Mouse (Mus musculus): Measurements from ENCODE around the gene Wnt5b.

Wnt5b gene

GRCm38 (mm10) chr6:119533170-119533709 lies 10.9 kb downstream of the Wnt5b start:
- in situ Hi-C loops (cut with MboI; ENCODE audit: low pct_unique_long_range_greater_than_20kb in 1 of 2, low sequenced_read_pairs in 2 of 2, unreplicated experiment in 1 of 2), result no loop called here

DNA sequence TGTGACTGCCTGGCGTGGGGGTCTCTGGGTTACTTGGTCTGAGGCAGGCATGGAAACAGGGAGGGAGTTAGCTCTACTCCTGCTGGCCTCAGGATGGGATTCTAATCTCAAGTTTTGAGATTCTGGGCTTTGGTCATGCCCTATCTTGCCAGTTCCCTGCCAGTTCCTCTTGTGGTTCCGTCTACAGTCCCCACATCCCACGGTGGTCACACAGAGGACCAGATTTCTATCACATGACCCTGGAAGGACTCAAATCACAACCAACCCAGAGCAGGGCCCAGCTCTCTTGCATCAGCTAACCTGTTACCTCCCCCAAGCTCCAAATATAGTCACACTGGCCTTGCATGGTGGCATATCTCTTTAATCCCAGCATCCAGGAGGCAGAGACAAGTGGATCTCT lies 14.5 kb downstream of the Wnt5b start:
- in situ Hi-C loops (cut with MboI; ENCODE audit: low pct_unique_long_range_greater_than_20kb in 1 of 2, low sequenced_read_pairs in 2 of 2, unreplicated experiment in 1 of 2), result no loop called here

- in situ Hi-C loops (cut with MboI; ENCODE audit: low pct_unique_long_range_greater_than_20kb in 1 of 2, low sequenced_read_pairs in 2 of 2, unreplicated experiment in 1 of 2), result no loop called here
Measured at GRCm38 (mm10) chr6:119526498-119526897, 17.6 kb downstream of the Wnt5b start.

GRCm38 (mm10) chr6:119521931-119522391 lies 22.2 kb downstream of the Wnt5b start:
- in situ Hi-C loops (cut with MboI; ENCODE audit: low pct_unique_long_range_greater_than_20kb in 1 of 2, low sequenced_read_pairs in 2 of 2, unreplicated experiment in 1 of 2), result no loop called here

DNA sequence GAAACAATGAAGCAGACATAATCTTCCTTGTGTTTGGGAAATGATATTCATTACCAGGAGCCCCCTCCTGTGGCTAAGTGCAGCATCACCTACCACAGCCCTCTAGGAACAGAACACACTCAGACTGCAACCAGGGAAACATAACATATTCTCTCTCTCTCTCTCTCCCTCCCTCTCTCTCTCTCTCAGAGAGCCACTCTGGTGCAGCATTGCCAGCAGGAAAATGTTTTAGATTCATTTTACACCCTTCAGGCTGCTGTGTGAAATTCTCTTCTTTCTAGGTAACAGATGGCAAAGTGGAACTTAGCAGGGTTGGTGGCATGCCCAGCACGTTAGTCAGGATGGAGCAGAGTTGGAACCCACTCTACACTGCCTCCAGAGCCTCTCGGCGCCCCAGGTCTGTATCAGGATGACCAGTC lies 22.7 kb downstream of the Wnt5b start:
- in situ Hi-C loops (cut with MboI; ENCODE audit: low pct_unique_long_range_greater_than_20kb in 1 of 2, low sequenced_read_pairs in 2 of 2, unreplicated experiment in 1 of 2), result no loop called here

DNA sequence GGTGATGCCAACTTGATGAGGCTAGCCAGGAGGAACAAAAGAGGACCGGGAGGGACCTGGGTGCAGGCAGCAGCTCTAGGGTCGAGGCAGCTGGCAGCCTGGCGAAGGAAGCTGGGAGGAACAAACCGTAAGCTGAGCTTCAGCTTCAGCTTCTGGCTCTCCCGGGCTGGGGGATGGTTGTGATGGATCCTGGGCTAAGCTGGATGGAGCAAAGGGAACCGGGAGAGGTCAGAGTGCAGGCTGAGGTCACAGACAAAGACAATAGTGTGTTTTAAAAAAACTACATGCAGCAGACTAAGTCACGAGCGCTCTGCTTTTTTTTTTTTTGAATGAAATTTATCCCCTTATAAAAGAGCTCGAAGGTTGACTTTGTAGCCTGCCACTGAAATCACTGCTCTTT lies 23.4 kb downstream of the Wnt5b start:
- in situ Hi-C loops (cut with MboI; ENCODE audit: low pct_unique_long_range_greater_than_20kb in 1 of 2, low sequenced_read_pairs in 2 of 2, unreplicated experiment in 1 of 2), result no loop called here

DNA sequence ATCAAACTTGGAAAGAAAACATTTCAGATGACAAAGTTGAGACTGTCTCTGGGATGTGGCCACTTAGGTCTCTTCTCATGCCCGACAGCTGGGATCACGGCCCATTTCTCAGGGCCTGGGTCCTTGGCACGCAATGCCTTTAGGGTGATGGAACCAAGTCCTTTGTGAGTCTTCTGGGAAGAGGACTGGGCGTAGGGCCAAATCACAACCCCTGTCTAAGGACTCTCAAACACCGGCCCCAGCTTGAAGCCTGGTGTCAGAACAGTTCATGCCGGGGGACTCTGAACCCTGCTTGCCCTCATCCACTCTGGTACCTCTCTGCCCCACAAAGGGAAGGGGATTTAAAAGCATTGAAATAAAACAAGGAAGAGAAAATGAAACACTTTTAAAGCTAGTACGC lies 30.1 kb downstream of the Wnt5b start:
- in situ Hi-C loops (cut with MboI; ENCODE audit: low pct_unique_long_range_greater_than_20kb in 1 of 2, low sequenced_read_pairs in 2 of 2, unreplicated experiment in 1 of 2), result no loop called here

- in situ Hi-C loops (cut with MboI; ENCODE audit: low pct_unique_long_range_greater_than_20kb in 1 of 2, low sequenced_read_pairs in 2 of 2, unreplicated experiment in 1 of 2), result no loop called here
Measured at GRCm38 (mm10) chr6:119513452-119513851, 30.7 kb downstream of the Wnt5b start.

GRCm38 (mm10) chr6:119512701-119513100 lies 31.4 kb downstream of the Wnt5b start:
- in situ Hi-C loops (cut with MboI; ENCODE audit: low pct_unique_long_range_greater_than_20kb in 1 of 2, low sequenced_read_pairs in 2 of 2, unreplicated experiment in 1 of 2), result no loop called here

DNA sequence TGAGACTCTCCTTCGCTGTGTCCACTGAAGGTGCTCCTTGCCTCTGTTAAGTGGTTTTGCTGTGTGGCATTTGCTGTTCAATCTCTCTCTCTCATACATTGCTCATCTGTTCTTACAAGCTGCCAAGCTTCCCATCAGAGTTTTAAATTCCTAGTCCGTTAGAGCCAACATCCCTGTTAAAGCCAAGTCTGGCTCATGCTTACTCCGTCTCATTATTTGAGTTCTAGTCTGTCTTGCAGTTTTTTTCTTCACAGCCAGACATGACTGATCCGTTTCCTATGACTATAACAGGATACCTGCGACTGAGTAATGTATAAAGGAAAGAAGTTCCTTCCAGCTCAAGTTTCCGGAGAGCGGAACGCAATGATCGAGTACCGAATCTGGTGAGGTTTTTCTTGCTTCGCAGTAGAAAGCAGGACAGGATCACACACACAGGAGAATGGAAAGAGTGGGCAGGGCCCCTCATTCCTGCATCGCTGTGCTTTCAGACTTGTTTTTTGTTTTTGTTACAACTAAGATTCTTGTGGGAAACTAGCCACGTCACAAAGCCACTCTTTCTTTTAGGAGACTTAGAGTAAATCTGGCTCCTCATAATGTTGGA lies 34.6 kb downstream of the Wnt5b start:
- in situ Hi-C loops (cut with MboI; ENCODE audit: low pct_unique_long_range_greater_than_20kb in 1 of 2, low sequenced_read_pairs in 2 of 2, unreplicated experiment in 1 of 2), result loop anchor here in 1 of 2 experiments (10.0 kb wide), 1 partner anchor 685 kb away; no protein-coding TSS in a partner anchor

GRCm38 (mm10) chr6:119508634-119509375 lies 35.3 kb downstream of the Wnt5b start:
- in situ Hi-C loops (cut with MboI; ENCODE audit: low pct_unique_long_range_greater_than_20kb in 1 of 2, low sequenced_read_pairs in 2 of 2, unreplicated experiment in 1 of 2), result loop anchor here in 1 of 2 experiments (10.0 kb wide), 1 partner anchor 686 kb away; no protein-coding TSS in a partner anchor

GRCm38 (mm10) chr6:119508221-119508620 lies 35.9 kb downstream of the Wnt5b start:
- in situ Hi-C loops (cut with MboI; ENCODE audit: low pct_unique_long_range_greater_than_20kb in 1 of 2, low sequenced_read_pairs in 2 of 2, unreplicated experiment in 1 of 2), result loop anchor here in 1 of 2 experiments (10.0 kb wide), 1 partner anchor 687 kb away; no protein-coding TSS in a partner anchor

DNA sequence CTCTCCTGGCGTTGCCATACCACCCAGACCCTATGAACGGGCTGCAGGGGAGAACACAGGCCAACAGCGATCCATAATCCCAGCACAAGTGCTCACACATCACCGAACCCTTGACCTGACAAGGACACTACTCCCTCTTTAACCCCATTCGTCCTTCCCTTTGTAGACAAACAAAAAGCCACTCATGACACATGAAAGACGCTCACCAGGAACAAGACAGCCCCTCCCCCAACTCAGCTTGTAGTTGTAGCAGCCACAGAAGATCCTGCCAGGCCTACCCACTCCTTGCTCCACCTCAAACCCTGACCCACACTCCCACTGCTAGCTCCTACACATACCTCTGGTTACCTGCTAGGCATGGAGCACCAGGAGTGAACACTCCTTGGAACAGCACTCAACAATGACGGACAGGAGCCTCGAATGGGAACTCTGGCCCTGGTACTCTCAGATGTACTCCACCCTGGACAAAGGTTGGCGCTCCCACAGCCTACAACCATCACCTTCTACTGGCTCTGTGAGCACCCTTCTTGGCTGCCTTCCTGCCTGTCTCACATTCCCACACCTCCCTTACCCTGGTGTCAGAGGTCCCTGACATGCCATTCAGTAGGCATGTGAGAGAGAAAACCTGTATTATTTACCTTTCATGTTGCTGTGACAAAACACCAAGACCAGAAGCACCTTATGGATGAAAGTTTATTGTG lies 38.5 kb downstream of the Wnt5b start:
- in situ Hi-C loops (cut with MboI; ENCODE audit: low pct_unique_long_range_greater_than_20kb in 1 of 2, low sequenced_read_pairs in 2 of 2, unreplicated experiment in 1 of 2), result loop anchor here in 1 of 2 experiments (10.0 kb wide), 1 partner anchor 689 kb away; no protein-coding TSS in a partner anchor

GRCm38 (mm10) chr6:119504756-119505155 lies 39.4 kb downstream of the Wnt5b start:
- in situ Hi-C loops (cut with MboI; ENCODE audit: low pct_unique_long_range_greater_than_20kb in 1 of 2, low sequenced_read_pairs in 2 of 2, unreplicated experiment in 1 of 2), result loop anchor here in 1 of 2 experiments (10.0 kb wide), 1 partner anchor 690 kb away; no protein-coding TSS in a partner anchor

GRCm38 (mm10) chr6:119502031-119502430 lies 42.1 kb downstream of the Wnt5b start:
- in situ Hi-C loops (cut with MboI; ENCODE audit: low pct_unique_long_range_greater_than_20kb in 1 of 2, low sequenced_read_pairs in 2 of 2, unreplicated experiment in 1 of 2), result loop anchor here in 1 of 2 experiments (10.0 kb wide), 1 partner anchor 693 kb away; no protein-coding TSS in a partner anchor

GRCm38 (mm10) chr6:119500086-119500485 lies 44.1 kb downstream of the Wnt5b start:
- in situ Hi-C loops (cut with MboI; ENCODE audit: low pct_unique_long_range_greater_than_20kb in 1 of 2, low sequenced_read_pairs in 2 of 2, unreplicated experiment in 1 of 2), result loop anchor here in 1 of 2 experiments (10.0 kb wide), 1 partner anchor 695 kb away; no protein-coding TSS in a partner anchor

DNA sequence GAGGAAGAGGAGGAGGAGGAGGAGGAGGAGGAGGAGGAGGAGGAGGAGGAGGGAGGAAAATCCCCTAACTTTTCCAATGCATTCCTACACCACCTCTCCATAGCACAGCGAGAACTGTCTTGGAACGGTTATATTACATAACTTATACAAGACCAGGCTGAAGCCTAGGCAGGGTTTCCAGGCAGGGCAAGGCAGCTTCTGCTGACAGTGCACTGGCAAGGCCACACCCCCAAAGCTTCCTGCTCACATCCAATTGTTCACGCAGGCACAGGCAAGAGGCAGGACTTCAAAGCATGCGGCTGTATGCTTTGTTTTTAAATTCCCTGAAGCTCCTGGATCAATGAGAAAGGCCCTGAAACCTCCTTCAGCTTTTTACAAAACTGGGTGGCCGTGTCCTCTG lies 44.9 kb downstream of the Wnt5b start:
- in situ Hi-C loops (cut with MboI; ENCODE audit: low pct_unique_long_range_greater_than_20kb in 1 of 2, low sequenced_read_pairs in 2 of 2, unreplicated experiment in 1 of 2), result loop anchor here in 1 of 2 experiments (10.0 kb wide), 1 partner anchor 696 kb away; no protein-coding TSS in a partner anchor

DNA sequence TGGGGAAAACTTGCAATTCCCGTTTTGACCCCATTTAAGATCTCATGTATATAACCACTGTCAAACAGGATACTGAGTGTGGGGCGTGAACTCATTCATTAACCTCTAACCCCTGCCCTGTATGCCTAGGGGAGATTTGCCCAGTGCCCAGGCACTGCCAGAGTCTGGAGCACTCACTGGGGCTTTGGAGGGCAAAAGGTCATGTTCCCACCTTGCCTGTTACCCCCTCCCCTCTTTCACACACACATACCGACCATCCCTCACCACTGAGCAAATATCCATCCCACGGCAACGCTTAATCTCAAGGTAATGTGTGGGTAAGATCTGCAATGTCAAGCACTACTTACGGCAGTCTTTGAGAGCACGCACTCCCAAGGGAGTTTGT lies 51.5 kb downstream of the Wnt5b start:
- in situ Hi-C loops (cut with MboI; ENCODE audit: low pct_unique_long_range_greater_than_20kb in 1 of 2, low sequenced_read_pairs in 2 of 2, unreplicated experiment in 1 of 2), result loop anchor here in 1 of 2 experiments (10.0 kb wide), 1 partner anchor 702 kb away; no protein-coding TSS in a partner anchor
